Mouse (Mus musculus): ENCODE data around the gene Lrmda. TPM values are rescaled to one million over a fixed set of nuclear protein-coding genes. Genes with fewer than 3 reads are reported as not detected.

Lrmda gene
- polyA plus RNA-seq, 1 experiment from 2014 or later = 0.60 TPM

DNA sequence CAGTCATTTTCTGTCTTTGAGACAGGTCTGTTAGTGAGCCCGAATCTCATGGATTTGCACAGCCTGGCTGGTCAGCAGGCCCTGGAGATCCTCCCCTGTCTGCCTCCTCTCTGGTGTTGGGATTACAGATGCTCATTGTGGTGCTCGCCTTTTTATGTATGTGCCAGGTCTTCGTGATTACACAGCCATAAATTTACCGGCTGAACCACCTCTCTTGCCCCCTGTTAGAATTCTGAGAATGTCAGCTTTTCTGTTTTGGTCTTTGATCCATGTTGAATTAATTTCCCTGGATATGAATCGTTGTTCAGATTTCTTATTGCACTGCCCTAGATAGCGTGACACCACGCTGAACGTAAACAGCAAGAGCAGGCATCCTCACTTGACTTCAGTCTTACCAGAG is 325.7 kb downstream of the Lrmda start:
- peaks cover 3% of the 10 kb centered on the region; the same call in 1 of the 2 replicates for H3K4me1 ChIP-seq
- 73% methylated on average over 8 of the region's 8 CpGs for WGBS
- ATAC-seq (ENCODE audit: extremely low read depth, insufficient number of reproducible peaks, low FRiP score, low TSS enrichment) = no peak

DNA sequence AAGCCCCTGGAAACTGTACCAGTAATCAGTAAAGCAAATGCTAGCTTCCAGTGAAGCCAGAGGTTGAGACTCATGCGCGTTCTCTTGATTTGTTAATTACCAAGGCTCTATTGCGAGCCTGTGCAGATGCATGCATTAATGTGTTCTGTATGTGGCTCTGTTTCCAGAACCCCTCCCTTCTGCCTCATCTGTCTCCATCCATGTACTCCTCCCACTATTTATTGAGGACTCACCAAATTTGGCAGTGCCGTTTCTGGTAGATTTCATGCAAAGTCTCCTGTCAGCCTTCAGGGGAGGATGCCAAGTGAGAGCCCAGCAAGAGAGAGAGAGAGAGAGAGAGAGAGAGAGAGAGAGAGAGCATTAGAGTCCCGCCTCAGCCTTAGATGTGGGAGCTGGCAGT is 334.1 kb downstream of the Lrmda start:
- H3K36me3 ChIP-seq = no peaks in the 10 kb centered on the region
- 75% methylated on average over 5 of the region's 5 CpGs for WGBS
- H3K4me2 ChIP-seq = no peak overlapping the region
- H3K27ac ChIP-seq (replicated peaks) = no peak overlapping the region
- no peaks in the 10 kb centered on the region for H3K4me1 ChIP-seq
- H3K9ac ChIP-seq = no peak overlapping the region
- H3K27me3 ChIP-seq (replicated peaks) = 0 out of 2 replicates have a peak, but pooled peaks cover 2% of the 10 kb centered on the region
- H3K4me3 ChIP-seq = no peak overlapping the region
- no peaks in the 10 kb centered on the region for H3K9me3 ChIP-seq
- ATAC-seq (ENCODE audit: extremely low read depth, insufficient number of reproducible peaks, low FRiP score, low TSS enrichment) = no peak

More for the DNA sequence above, 325.7 kb downstream of the Lrmda start:
- Histone ChIP-seq H3K9ac (no peak overlapping the region), H3K27ac (replicated peaks) (no peak overlapping the region), H3K36me3 (no peaks in the 10 kb centered on the region), H3K9me3 (no peaks in the 10 kb centered on the region), H3K4me2 (no peak overlapping the region), H3K27me3 (replicated peaks) (no peaks in the 10 kb centered on the region), H3K4me3 (no peak overlapping the region)

DNA sequence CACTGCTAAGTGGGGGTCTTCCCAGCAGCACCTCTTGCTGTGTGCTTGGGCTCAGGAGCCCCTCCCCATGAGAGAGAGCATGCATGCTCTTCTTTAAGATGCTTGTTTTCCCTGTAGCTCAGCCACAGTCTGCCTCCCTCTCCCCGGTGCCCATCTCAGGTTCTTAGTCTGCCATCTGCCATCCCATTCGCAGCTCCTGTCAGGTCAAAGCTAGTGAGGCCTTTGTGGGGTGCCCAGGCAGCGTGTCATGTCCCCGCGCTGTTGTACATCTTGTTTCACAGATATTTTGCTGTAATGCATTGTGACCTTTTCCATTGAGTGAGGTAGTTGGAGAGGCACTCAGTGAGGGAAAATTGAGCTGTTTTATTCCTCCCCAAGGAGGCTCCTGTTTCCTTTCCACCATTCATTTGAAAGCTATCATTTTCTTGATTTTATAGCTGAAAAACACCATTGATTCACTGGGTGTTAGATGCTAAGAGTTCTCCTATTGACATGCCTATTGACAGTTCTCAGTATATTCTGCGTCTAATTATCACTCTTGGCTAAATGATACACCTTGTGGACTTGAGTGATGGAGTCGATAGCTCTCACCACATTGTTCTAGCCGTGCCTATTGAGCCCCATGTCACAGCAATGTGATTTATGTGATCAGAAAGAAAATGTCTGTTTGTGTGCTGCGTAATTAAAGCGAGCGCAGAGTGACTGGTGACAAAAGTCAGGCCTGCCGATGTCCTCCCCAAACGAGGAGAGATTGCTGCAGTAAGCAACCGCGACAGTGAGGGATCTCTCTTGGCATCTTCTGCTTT is 335.5 kb downstream of the Lrmda start:
- 64% methylated on average over 15 of the region's 15 CpGs for WGBS
- ATAC-seq (ENCODE audit: extremely low read depth, insufficient number of reproducible peaks, low FRiP score, low TSS enrichment) = no peak

DNA sequence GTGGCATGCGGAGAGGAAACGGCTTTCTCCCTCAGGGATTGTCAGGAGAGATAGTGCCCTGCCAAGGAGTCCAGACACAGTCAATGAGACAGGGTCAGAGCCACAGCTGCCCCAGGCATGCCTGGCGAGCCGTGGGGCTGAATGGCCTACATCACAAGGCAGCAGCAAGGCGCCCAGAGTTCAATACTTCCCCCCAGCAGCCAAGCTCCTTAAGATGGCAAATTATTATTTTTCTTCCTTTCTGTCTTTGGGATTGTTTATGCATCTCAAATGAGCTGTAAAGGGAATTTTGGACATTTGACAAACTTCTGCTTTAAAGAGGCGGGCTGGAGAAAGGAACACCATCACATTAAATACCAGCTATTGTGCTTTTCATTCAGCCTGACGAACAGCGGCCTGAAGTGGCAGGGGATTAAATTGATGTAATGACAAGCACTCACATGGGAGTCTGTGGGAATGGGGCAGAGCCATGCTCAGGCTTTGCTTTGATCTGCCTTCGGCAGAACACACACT is 338.5 kb downstream of the Lrmda start:
- no peak overlapping the region for H3K27ac ChIP-seq (replicated peaks)
- no peak overlapping the region for H3K9ac ChIP-seq
- H3K4me3 ChIP-seq = no peak overlapping the region
- H3K4me1 ChIP-seq = no peaks in the 10 kb centered on the region
- 64% methylated on average over 9 of the region's 9 CpGs for WGBS
- 0 out of 2 replicates have a peak, but pooled peaks cover 2% of the 10 kb centered on the region for H3K27me3 ChIP-seq (replicated peaks)
- ATAC-seq (ENCODE audit: extremely low read depth, insufficient number of reproducible peaks, low FRiP score, low TSS enrichment) = no peak
- H3K4me2 ChIP-seq = no peak overlapping the region
- no peaks in the 10 kb centered on the region for H3K9me3 ChIP-seq
- no peaks in the 10 kb centered on the region for H3K36me3 ChIP-seq

More for the DNA sequence above, 335.5 kb downstream of the Lrmda start:
- no peak overlapping the region for H3K27ac ChIP-seq (replicated peaks)
- no peaks in the 10 kb centered on the region for H3K4me1 ChIP-seq
- H3K4me2 ChIP-seq = no peak overlapping the region
- no peak overlapping the region for H3K4me3 ChIP-seq
- no peak overlapping the region for H3K9ac ChIP-seq
- H3K27me3 ChIP-seq (replicated peaks) = 0 out of 2 replicates have a peak, but pooled peaks cover 2% of the 10 kb centered on the region
- H3K36me3 ChIP-seq = no peaks in the 10 kb centered on the region
- no peaks in the 10 kb centered on the region for H3K9me3 ChIP-seq

DNA sequence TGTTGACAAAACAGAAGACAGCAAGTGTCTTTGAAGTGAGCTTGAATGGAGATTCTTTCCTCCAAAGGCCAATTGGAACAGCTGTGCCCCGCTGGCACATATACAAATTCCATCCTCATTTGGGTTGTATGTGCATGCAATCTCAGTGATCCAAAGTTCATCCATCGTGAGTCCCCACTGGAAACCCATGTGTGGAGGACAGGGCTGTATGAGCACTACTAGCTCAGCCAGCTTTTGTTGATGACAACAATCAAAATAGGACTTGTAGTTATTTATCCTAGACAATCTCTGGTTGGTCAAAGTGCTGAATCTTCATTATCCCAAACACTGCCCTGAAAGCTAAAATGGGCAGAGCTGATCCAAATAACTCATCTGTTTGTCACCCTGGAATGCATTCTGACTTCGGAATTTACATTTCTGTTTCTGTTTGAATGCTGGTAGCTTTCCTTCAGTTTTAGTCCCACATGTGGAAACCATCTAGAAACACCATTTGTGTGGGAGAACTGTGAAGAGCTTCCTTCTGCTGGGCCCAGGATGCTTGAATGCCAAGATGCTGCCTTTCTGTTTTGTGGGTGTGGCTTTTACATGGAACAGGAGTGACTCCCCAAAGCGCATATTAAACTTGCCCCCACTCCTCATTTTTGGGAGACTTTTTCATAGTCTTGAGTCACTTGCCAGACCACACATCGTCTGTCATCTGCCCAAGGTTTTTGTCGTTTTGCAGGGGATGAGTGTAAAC is 344.7 kb downstream of the Lrmda start:
- no peak overlapping the region for H3K9ac ChIP-seq
- no peaks in the 10 kb centered on the region for H3K36me3 ChIP-seq
- ATAC-seq (ENCODE audit: extremely low read depth, insufficient number of reproducible peaks, low FRiP score, low TSS enrichment) = no peak
- no peaks in the 10 kb centered on the region for H3K9me3 ChIP-seq
- no peak overlapping the region for H3K4me2 ChIP-seq
- WGBS = 72% methylated on average over 6 of the region's 6 CpGs
- H3K27ac ChIP-seq (replicated peaks) = no peak overlapping the region
- H3K4me1 ChIP-seq = peaks cover 4% of the 10 kb centered on the region; the same call in 1 of the 2 replicates
- no peaks in the 10 kb centered on the region for H3K27me3 ChIP-seq (replicated peaks)
- H3K4me3 ChIP-seq = no peak overlapping the region

DNA sequence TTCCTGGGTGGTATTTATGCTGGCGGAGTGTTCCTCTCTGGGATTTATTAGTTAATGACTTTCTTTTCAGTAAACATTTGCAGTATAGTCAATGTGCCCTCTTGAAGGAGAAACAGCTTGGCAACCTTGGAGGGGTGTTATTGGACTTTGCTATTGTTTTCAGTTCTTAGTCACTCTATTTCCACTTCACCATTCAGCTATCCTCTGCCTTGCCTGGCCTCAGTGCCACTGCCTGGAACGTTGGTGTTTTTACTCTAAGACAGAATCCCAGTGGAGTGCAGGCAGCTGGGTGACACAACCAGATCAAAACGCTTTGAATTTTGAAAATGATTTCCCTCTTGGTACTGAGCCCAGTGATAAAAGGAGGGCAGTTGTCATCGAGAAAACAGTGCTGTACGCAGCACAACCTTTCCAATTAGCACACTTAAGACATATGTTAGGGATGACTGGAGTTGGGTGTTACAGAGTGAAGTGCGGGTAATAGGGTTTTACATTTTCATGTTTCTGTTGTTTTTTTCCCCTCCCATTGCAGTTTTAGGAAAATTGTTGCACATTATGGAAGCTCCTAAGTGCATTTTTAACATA is 345.4 kb downstream of the Lrmda start:
- Histone ChIP-seq H3K4me3 (no peak overlapping the region), H3K27me3 (replicated peaks) (no peaks in the 10 kb centered on the region), H3K36me3 (no peaks in the 10 kb centered on the region), H3K27ac (replicated peaks) (no peak overlapping the region), H3K4me2 (no peak overlapping the region), H3K4me1 (peaks cover 4% of the 10 kb centered on the region; the same call in 1 of the 2 replicates), H3K9me3 (no peaks in the 10 kb centered on the region), H3K9ac (no peak overlapping the region)
- no peak for ATAC-seq (ENCODE audit: extremely low read depth, insufficient number of reproducible peaks, low FRiP score, low TSS enrichment)
- WGBS = 59% methylated on average over 6 of the region's 6 CpGs

DNA sequence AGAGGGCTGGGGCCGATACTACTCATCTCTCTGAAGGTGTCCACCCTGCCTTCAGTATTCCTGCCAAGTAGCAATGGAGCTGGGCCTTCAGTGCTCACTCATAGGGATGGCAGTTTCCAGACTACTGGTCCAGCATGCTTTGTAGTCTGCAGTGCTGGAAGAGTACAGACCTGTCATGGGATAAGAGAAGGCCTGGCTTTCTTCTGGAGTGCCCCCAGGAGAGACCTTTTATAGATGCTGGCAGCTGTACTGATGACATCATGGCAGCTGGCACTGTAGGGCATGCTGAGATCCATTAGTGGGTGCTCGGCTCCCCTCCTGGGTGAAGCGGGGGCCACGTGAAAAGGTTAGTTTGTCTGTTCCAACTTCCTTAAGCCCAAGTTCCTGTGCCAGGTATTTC is 348.1 kb downstream of the Lrmda start:
- no peak overlapping the region for H3K27ac ChIP-seq (replicated peaks)
- H3K27me3 ChIP-seq (replicated peaks) = no peaks in the 10 kb centered on the region
- no peak overlapping the region for H3K4me2 ChIP-seq
- 74% methylated on average over 4 of the region's 4 CpGs for WGBS
- H3K4me1 ChIP-seq = peaks cover 9% of the 10 kb centered on the region; the same call in 1 of the 2 replicates
- no peak overlapping the region for H3K9ac ChIP-seq
- H3K4me3 ChIP-seq = no peak overlapping the region
- H3K9me3 ChIP-seq = no peaks in the 10 kb centered on the region
- no peak for ATAC-seq (ENCODE audit: extremely low read depth, insufficient number of reproducible peaks, low FRiP score, low TSS enrichment)
- H3K36me3 ChIP-seq = no peaks in the 10 kb centered on the region

DNA sequence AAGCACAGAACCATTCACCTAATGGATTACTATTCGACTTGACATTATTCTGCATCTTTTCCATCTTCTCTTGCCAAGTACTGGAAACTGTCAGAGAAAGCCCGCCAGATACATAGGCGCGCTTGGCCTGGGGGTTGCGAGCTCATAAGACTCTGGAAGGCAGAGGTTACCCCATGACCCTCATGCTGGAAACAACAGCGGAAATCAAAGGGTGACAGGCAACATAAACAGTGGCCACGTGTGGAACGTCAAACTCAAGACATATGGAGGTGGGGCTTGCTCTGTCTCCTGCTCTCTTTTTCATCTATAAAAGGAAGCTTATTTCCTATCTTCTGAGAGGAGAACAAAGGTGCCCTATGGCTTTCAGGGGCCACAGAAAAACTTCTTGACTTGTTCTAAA is 351.6 kb downstream of the Lrmda start:
- Histone ChIP-seq H3K4me2 (no peak overlapping the region), H3K9ac (no peak overlapping the region), H3K4me3 (no peak overlapping the region), H3K4me1 (peaks cover 9% of the 10 kb centered on the region; the same call in 1 of the 2 replicates), H3K27ac (replicated peaks) (no peak overlapping the region), H3K9me3 (no peaks in the 10 kb centered on the region), H3K27me3 (replicated peaks) (no peaks in the 10 kb centered on the region), H3K36me3 (no peaks in the 10 kb centered on the region)
- WGBS = 37% methylated on average over 8 of the region's 8 CpGs
- ATAC-seq (ENCODE audit: extremely low read depth, insufficient number of reproducible peaks, low FRiP score, low TSS enrichment) = no peak

DNA sequence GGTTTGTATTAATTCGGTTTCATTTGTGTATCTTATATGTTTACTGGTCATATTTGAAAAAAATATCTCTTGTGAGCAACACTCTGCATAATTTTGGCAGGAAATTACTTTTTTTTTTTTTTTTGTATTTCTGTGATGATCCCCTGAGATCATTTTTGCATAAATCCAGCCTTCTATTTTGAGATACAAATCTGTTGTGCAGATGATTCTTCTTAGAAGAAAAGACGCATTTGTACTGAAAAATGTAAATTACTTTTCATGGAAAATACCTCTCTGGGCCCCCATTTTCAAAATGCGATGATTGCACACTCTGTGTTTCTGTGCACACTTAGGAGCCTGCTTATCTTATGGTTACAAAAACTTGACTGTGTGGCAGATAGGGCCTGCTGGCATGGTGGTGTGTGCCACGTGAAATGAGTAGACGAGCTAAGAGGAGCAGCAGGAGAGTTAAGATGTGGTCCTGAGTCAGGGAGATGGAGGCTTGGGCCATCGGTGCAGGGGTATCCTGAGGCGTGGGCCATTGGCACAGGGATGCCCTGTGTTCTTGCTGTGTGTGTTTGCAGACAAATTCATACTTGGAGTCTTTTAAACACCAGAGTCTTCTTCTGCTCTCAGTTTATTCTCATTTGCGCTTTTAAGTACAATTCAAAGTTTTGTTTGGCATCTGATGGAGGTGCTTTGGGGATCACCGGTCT is 353.3 kb downstream of the Lrmda start:
- Histone ChIP-seq H3K4me1 (peaks cover 5% of the 10 kb centered on the region; the same call in 1 of the 2 replicates), H3K27me3 (replicated peaks) (no peaks in the 10 kb centered on the region), H3K27ac (replicated peaks) (no peak overlapping the region), H3K36me3 (no peaks in the 10 kb centered on the region), H3K4me3 (no peak overlapping the region), H3K9me3 (no peaks in the 10 kb centered on the region), H3K4me2 (no peak overlapping the region), H3K9ac (no peak overlapping the region)
- ATAC-seq (ENCODE audit: extremely low read depth, insufficient number of reproducible peaks, low FRiP score, low TSS enrichment) = no peak
- WGBS = 73% methylated on average over 9 of the region's 9 CpGs

DNA sequence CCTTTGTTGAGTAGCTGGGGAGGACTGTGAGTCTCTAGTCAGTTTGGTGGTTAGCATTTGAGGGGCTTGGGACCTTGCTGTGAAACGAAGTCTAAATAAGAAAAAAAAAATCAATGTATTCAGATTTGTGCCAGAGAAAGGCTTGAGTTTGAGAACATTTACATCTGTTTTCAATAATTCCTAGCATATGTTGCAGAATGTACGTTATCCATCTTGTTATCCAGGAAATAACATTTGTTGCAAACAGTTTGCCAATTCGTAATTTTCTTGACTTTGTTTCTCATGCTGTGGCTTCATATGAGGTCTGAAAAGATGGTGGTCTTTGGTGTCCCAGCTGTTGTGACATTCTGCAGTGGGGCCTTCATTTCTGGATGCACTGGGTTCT is 353.8 kb downstream of the Lrmda start:
- no peaks in the 10 kb centered on the region for H3K36me3 ChIP-seq
- H3K27me3 ChIP-seq (replicated peaks) = no peaks in the 10 kb centered on the region
- ATAC-seq (ENCODE audit: extremely low read depth, insufficient number of reproducible peaks, low FRiP score, low TSS enrichment) = no peak
- H3K9me3 ChIP-seq = no peaks in the 10 kb centered on the region
- WGBS = 65% methylated on average over 3 of the region's 3 CpGs
- H3K4me1 ChIP-seq = peaks cover 5% of the 10 kb centered on the region; the same call in 1 of the 2 replicates
- no peak overlapping the region for H3K27ac ChIP-seq (replicated peaks)
- H3K9ac ChIP-seq = no peak overlapping the region
- no peak overlapping the region for H3K4me3 ChIP-seq
- H3K4me2 ChIP-seq = no peak overlapping the region

DNA sequence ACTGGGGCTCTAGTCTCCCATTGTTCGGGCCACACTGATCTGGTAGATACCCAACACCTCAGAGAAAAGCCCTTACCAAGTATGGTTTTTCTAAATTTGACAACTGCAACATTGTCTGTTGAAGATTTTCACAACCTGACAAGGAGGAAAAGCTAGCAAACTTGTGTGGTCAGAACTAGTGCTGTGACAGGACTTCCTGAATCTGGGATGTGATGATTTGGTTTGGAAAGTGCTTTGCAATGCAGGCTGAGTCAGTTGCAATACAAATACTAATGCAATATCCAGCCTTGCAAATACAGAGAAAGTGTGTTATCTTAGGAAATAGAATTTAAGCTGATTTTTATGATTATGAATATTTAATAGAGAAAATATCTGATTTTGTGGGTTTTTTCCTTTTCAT is 357.6 kb downstream of the Lrmda start:
- Histone ChIP-seq H3K4me3 (no peak overlapping the region), H3K9ac (no peak overlapping the region), H3K4me1 (no peaks in the 10 kb centered on the region), H3K27ac (replicated peaks) (no peak overlapping the region), H3K9me3 (no peaks in the 10 kb centered on the region), H3K36me3 (no peaks in the 10 kb centered on the region), H3K4me2 (no peak overlapping the region), H3K27me3 (replicated peaks) (no peaks in the 10 kb centered on the region)
- 67% methylated on average over 1 of the region's 1 CpGs for WGBS
- no peak for ATAC-seq (ENCODE audit: extremely low read depth, insufficient number of reproducible peaks, low FRiP score, low TSS enrichment)
